Mouse (Mus musculus) G1E (cell line): ENCODE data around the gene Grm3. TPM values are rescaled to one million over a fixed set of nuclear protein-coding genes. Genes with fewer than 3 reads are reported as not detected.

Experiments
- ATAC-seq: 2 replicates; pipeline ENCODE4 v1.8.0; 2016; ENCODE audit warnings: mild to moderate bottlenecking; ENCODE audit not compliant: insufficient number of reproducible peaks, poor library complexity, low FRiP score, severe bottlenecking; ENCODE audit errors: extremely low read depth
- DNase-seq: peaks from one replicate; pipeline ENCODE4 v3.0.0; 2012; ENCODE audit warnings: low spot score
- H3K27me3 ChIP-seq: 2 replicates; pipeline ENCODE4 v1.6.1; 2012; ENCODE audit warnings: mild to moderate bottlenecking, low read length, inconsistent platforms; ENCODE audit not compliant: insufficient read depth
- H3K36me3 ChIP-seq: replicated peaks from 2 replicates; pipeline ENCODE3; 2012; ENCODE audit warnings: mild to moderate bottlenecking, inconsistent platforms
- H3K4me1 ChIP-seq: 2 replicates; pipeline ENCODE4 v1.6.1; 2012; ENCODE audit warnings: low read depth, low read length, inconsistent platforms, mixed read lengths; ENCODE audit not compliant: insufficient read depth
- H3K4me3 ChIP-seq: 2 replicates; pipeline ENCODE4 v1.5.1; 2012; ENCODE audit warnings: low read depth, mild to moderate bottlenecking, inconsistent platforms, low read length, moderate library complexity, mixed read lengths
- H3K9me3 ChIP-seq: replicated peaks from 2 replicates; pipeline ENCODE4 v1.6.1; 2012; ENCODE audit warnings: inconsistent platforms
- CTCF ChIP-seq: IDR thresholded peaks from 2 replicates; pipeline ENCODE4 v1.5.1; 2012; ENCODE audit warnings: low read depth, low read length, inconsistent platforms, mixed read lengths
- GATA1 ChIP-seq: IDR thresholded peaks from 2 replicates; pipeline ENCODE4 v1.6.1; 2012; ENCODE audit warnings: borderline replicate concordance, low read length, inconsistent platforms, mixed read lengths
- GATA2 ChIP-seq: IDR thresholded peaks from 2 replicates; pipeline ENCODE4 v1.6.1; 2012; ENCODE audit warnings: low read depth, low read length, inconsistent platforms, borderline replicate concordance
- POLR2AphosphoS5 ChIP-seq: IDR thresholded peaks from 2 replicates; pipeline ENCODE4 v1.6.1; 2012; ENCODE audit warnings: low read depth, low read length, inconsistent platforms; ENCODE audit not compliant: insufficient replicate concordance
- TAL1 ChIP-seq: conservative IDR thresholded peaks from 2 replicates; pipeline ENCODE4 v1.6.1; 2012; ENCODE audit warnings: low read depth, low read length, inconsistent platforms, mixed read lengths
- polyA plus RNA-seq: library from polyadenylated mRNA; stranded (reverse); fragments of >175 nt; gene quantifications from 2 replicates; pipeline ENCODE4 v1.2.3, GENCODE M21; 2012
- total RNA-seq, 2 experiments: library from RNA; stranded (forward) in 1 of 2; stranded (reverse) in 1 of 2; fragments of 200-1000 nt in 1 of 2; fragments of >200 nt in 1 of 2; fragmentation: Nextera tagmentation in 1 of 2; gene quantifications; 2 replicates each; pipeline ENCODE4 v1.2.3; 2014 to 2017

Grm3 gene
- total and polyA plus RNA-seq, 3 experiments, result 0.05 TPM; not detected in 2

GRCm38 (mm10) chr5:9690599-9691242 is 34.2 kb downstream of the Grm3 start:
- no peaks in the 10 kb centered on the region for H3K36me3 ChIP-seq
- no peak for DNase-seq

GRCm38 (mm10) chr5:9690192-9690591 is 34.8 kb downstream of the Grm3 start:
- H3K4me3 ChIP-seq, result no peak overlapping the region
- no peak for TF ChIP-seq GATA2
- no peak for TF ChIP-seq GATA1
- TF ChIP-seq POLR2AphosphoS5, result no peak
- no peak for TF ChIP-seq TAL1
- no peak for TF ChIP-seq CTCF
- no peak for ATAC-seq
- H3K27me3 ChIP-seq, result no peaks in the 10 kb centered on the region
- H3K4me1 ChIP-seq, result no peaks in the 10 kb centered on the region
- no peaks in the 10 kb centered on the region for H3K9me3 ChIP-seq
- no peak for DNase-seq
- H3K36me3 ChIP-seq, result no peaks in the 10 kb centered on the region

More at GRCm38 (mm10) chr5:9690599-9691242, 34.2 kb downstream of the Grm3 start:
- no peak for TF ChIP-seq CTCF
- no peak for TF ChIP-seq GATA2
- TF ChIP-seq TAL1, result no peak
- TF ChIP-seq GATA1, result no peak
- no peak for TF ChIP-seq POLR2AphosphoS5
- ATAC-seq, result no peak
- H3K4me1 ChIP-seq, result no peaks in the 10 kb centered on the region
- H3K27me3 ChIP-seq, result no peaks in the 10 kb centered on the region
- no peaks in the 10 kb centered on the region for H3K9me3 ChIP-seq
- H3K4me3 ChIP-seq, result no peak overlapping the region

GRCm38 (mm10) chr5:9683204-9683603 is 41.8 kb downstream of the Grm3 start:
- DNase-seq (no peak), ATAC-seq (no peak)
- no peak for TF ChIP-seq GATA1
- no peak overlapping the region for H3K4me3 ChIP-seq
- H3K4me1 ChIP-seq, result no peaks in the 10 kb centered on the region
- H3K27me3 ChIP-seq, result no peaks in the 10 kb centered on the region
- H3K36me3 ChIP-seq, result no peaks in the 10 kb centered on the region
- H3K9me3 ChIP-seq, result no peaks in the 10 kb centered on the region

GRCm38 (mm10) chr5:9669002-9669401 is 56.0 kb downstream of the Grm3 start:
- Histone ChIP-seq H3K9me3 (no peaks in the 10 kb centered on the region), H3K4me1 (no peaks in the 10 kb centered on the region), H3K36me3 (no peaks in the 10 kb centered on the region), H3K27me3 (no peaks in the 10 kb centered on the region), H3K4me3 (no peak overlapping the region)
- no peak for ATAC-seq
- TF ChIP-seq TAL1 (no peak), GATA2 (no peak), CTCF (no peak), POLR2AphosphoS5 (no peak), GATA1 (no peak)
- DNase-seq, result no peak

GRCm38 (mm10) chr5:9663416-9663815 is 61.6 kb downstream of the Grm3 start:
- no peak for ATAC-seq
- Histone ChIP-seq H3K4me3 (no peak overlapping the region), H3K36me3 (no peaks in the 10 kb centered on the region), H3K4me1 (no peaks in the 10 kb centered on the region), H3K27me3 (no peaks in the 10 kb centered on the region), H3K9me3 (no peaks in the 10 kb centered on the region)
- TF ChIP-seq GATA1 (no peak), CTCF (no peak), GATA2 (no peak), TAL1 (no peak), POLR2AphosphoS5 (no peak)
- no peak for DNase-seq

- no peak for DNase-seq
- Histone ChIP-seq H3K4me1 (no peaks in the 10 kb centered on the region), H3K36me3 (no peaks in the 10 kb centered on the region), H3K27me3 (no peaks in the 10 kb centered on the region), H3K4me3 (no peak overlapping the region), H3K9me3 (no peaks in the 10 kb centered on the region)
- TF ChIP-seq POLR2AphosphoS5, result no peak
- TF ChIP-seq TAL1, result no peak
- ATAC-seq, result no peak
Measured at GRCm38 (mm10) chr5:9661870-9662589, 62.9 kb downstream of the Grm3 start.
